Mouse (Mus musculus) CH12.LX (cell line): ENCODE measurements around the gene Ncf4.
A peak's percentile ranks its signal among the peaks of the same experiment; 100 is the strongest.

Experiments used
- CHD1 ChIP-seq: IDR thresholded peaks from 2 replicates; pipeline ENCODE4 v1.6.1; 2012; ENCODE audit warnings: low read depth, low read length, improper control_type of control experiment, inconsistent platforms
- CTCF ChIP-seq, 2 experiments: IDR thresholded peaks in 1 of 2; conservative IDR thresholded peaks in 1 of 2; 2 replicates each; pipeline ENCODE4 v1.5.1; 2011 to 2012; ENCODE audit warnings: low read depth in 2 of 2, low read length in 2 of 2, improper control_type of control experiment in 1 of 2, inconsistent platforms in 1 of 2, mild to moderate bottlenecking in 1 of 2, moderate library complexity in 1 of 2
- EP300 ChIP-seq: IDR thresholded peaks from 2 replicates; pipeline ENCODE4 v1.6.1; 2011; ENCODE audit warnings: low read length, improper control_type of control experiment
- MAFK ChIP-seq: IDR thresholded peaks from 2 replicates; pipeline ENCODE4 v1.6.1; 2011; ENCODE audit warnings: low read length, improper control_type of control experiment; ENCODE audit not compliant: insufficient replicate concordance
- POLR2A ChIP-seq: IDR thresholded peaks from 2 replicates; pipeline ENCODE4 v1.6.1; 2011; ENCODE audit warnings: low read depth, mild to moderate bottlenecking, improper control_type of control experiment, low read length
- SMC3 ChIP-seq: IDR thresholded peaks from 2 replicates; pipeline ENCODE4 v1.6.1; 2011; ENCODE audit warnings: low read depth, low read length, improper control_type of control experiment
- TCF12 ChIP-seq: IDR thresholded peaks from 2 replicates; pipeline ENCODE4 v1.6.1; 2014; ENCODE audit warnings: low read depth, mild to moderate bottlenecking, inconsistent platforms, low read length, improper control_type of control experiment
- UBTF ChIP-seq: IDR thresholded peaks from 2 replicates; pipeline ENCODE4 v1.6.1; 2012; ENCODE audit warnings: low read depth, mild to moderate bottlenecking, inconsistent platforms, low read length, improper control_type of control experiment, moderate library complexity
- ZKSCAN1 ChIP-seq: IDR thresholded peaks from 2 replicates; pipeline ENCODE4 v1.6.1; 2012; ENCODE audit warnings: low read depth, inconsistent platforms, low read length, improper control_type of control experiment, borderline replicate concordance

DNA sequence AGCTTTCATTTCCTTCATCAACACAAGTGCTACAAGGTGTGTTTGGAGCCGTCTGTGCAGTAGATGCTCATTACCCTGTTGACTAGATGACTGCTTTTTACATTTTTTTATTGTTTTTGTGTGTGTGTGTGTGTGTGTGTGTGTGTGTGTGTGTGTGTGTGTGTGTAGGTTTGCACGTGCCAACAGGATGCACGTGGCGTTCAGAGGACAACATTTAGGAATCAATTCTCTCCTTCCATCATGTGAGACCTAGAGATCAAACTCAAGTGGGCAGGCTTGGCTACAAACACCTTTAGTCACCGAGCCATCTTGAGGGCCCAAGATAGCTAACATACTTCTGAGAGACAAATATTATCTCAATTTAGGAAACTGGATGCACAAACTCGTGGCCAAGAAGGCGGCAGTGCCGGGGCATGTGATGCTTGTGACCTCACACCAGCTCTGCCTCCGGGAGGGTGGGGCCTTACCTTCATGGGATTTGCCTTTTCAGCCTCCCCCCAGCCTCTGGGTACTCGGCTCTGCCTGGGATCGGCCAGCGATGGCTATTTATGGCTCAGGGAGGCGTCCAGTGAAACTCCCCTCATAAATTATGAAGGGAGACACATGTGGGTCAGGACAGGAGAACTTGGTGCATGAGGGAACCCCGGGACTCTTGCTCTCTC, 4.5 kb upstream of the Ncf4 start:
- peak in 1 of 2 experiments; percentile 6; a peak in 1 of 4 replicates for TF ChIP-seq CTCF (conservative IDR thresholded peaks at IDR 0.05 in 1 of 2, IDR thresholded peaks at IDR 0.05 in 1 of 2; ENCODE audit: low read depth in 2 of 2, low read length in 2 of 2)
- TF ChIP-seq UBTF: no peak
- no peak for TF ChIP-seq SMC3
- peak; percentile 64 for TF ChIP-seq POLR2A
- TF ChIP-seq ZKSCAN1: no peak
- no peak for TF ChIP-seq CHD1
- no peak for TF ChIP-seq MAFK
- peak; percentile 47; the same call in 1 of the 2 replicates for TF ChIP-seq TCF12
- TF ChIP-seq EP300: 0 out of 2 replicates have a peak, but pooled peaks have one; percentile 26
